Mouse (Mus musculus): ENCODE data around the gene Syt14.

- TF ChIP-seq POLR2A (IDR thresholded peaks at IDR 0.05; ENCODE audit: low read depth, low read length) = no peak
- no peak for TF ChIP-seq CTCF (conservative IDR thresholded peaks at IDR 0.05; ENCODE audit: insufficient read depth, insufficient read length, low read depth, low read length)
These were observed 178.0 kb downstream of the Syt14 start for GRCm38 (mm10) chr1:192857582-192857981.
